Mouse (Mus musculus): ENCODE measurements at regions not wholly inside any gene's neighbourhood (a gene's known extent, or its start where the extent isn't known, plus 50 kb on each side); places are given as distances from the start of the nearest gene placed in this dataset.

DNA sequence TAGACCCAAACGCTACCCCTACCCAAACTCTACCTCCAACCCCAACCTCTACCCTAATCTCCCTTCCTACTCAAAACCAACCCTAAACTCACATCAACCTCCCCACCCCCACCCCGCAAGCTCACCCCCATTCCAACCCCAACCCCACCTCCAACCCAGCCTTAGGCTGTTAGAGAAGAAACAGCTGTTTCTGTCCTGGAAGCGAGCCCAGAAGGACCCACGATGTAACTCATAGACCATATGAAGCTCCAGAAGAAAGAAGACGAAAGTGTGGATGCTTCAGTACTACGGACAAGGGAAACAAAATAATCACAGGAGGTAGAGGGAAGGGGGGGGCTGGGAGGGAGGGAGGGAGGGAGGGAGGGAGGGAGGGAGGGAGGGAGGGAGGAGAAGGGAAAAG lies 58.4 kb downstream of the Sox11 start:
- DNase-seq (ENCODE audit: low spot score in 2 of 2): no peak

DNA sequence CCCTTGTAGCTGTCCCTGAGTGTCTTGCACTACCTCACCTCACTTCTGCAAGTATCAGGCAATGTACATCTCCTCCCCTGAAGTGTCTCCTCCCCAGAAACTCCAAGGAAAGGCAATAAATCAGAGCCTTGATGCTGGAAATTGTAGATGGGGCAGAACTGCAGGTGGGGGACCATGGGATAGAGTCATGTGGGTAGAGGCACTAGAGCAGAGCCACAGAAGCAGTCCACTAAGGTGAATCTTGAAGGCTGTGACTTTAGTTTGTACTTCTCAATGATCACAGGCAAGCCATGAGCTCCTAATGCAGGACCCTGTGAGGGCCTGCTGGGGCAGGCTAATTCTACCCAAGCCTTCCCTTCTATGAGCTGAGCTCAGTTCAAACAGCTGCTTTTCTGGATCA lies 80.4 kb downstream of the Sox11 start:
- DNase-seq (ENCODE audit: low spot score in 2 of 2): no peak

DNA sequence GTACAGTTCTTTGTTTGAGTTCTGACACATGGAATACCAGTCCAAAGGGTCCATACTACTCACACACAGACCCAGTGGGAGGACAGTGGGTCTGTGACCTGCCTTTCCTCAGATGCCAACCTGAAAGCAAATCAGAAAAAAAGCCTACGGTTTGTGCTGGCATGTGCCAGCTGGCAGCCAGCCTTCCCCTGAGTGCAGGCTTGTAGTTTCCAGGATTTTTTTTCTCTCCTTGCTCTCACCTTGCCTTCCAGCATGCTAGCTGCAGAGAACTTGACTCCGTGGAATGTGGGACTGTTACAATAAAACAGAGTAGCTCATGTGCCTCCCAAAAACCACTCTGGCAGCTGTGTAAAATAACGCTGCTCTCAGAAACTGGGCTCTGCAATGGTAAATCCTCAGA lies 88.2 kb downstream of the Sox11 start:
- DNase-seq (ENCODE audit: low spot score in 2 of 2): no peak

DNA sequence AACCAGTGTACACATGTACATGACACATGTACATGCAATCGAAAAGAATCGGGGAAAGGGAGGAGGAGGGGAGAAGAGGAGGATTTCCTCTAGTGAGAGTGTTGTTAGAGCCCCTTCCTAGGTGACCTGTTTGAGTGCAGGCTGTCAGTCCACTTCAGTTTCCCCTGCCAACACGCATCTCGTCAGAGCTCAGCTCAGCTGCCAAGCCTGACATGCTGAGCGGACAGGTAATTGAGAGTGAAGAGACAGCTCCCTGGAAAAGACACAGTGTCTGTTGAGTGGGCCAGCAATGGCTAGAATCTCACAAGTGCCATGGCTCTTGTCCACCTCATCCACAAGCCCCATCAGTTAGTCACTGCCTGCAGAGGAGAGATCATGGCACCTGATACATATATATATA lies 90.9 kb downstream of the Sox11 start:
- DNase-seq (ENCODE audit: low spot score in 2 of 2): no peak

DNA sequence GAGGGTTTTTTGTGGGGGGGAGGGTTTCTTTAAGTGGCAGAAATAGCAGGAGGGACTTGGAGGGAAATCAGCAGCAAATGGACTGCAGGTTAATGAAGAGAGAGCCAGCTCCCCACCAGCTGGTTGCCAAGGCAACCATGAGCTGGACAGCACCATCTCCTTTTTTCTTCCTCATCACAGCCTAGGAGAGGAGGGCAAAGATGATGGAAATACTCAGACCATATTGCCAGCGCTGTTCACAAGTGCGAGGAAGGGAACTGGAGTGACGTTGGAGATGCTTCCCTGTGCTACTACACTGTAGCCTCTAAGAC lies 93.9 kb downstream of the Sox11 start:
- no peak for DNase-seq (ENCODE audit: low spot score in 2 of 2)

DNA sequence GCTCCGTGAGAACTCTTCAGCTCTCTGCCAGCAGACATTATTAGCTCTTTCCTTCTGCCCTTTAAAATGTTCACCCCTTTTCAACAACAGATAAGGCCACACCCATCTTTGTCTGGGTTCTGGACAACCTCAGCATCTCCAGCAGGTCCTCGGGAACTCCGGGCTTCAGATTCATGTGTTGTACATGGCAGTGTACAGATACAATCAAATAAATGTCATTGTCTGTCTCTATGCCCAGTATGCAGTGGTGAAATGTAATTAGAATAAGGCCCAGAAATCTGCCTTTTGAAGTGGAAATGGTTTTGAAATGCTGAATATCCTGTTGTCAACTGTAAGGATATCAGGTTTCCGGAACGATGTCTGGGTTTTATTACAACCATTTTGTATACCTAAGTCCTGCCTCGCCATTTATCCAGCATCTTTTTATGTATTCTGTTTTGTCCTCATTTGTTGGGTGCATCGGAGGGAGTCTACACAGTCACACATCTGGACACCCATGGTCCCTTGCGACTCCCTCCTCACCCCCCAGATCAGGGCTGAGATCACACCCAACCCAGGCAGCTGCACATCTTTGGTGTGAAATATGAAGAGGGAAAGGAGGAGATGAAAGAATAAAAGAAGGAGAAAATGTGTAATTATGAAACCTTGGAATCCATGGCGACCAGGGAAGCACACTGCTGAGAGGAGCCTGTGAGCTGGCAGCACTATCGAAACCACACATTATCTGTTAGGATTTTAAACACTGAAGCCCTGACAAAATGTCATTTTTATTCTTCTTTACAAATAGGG lies 94.4 kb downstream of the Sox11 start:
- no peak for DNase-seq (ENCODE audit: low spot score in 2 of 2)

DNA sequence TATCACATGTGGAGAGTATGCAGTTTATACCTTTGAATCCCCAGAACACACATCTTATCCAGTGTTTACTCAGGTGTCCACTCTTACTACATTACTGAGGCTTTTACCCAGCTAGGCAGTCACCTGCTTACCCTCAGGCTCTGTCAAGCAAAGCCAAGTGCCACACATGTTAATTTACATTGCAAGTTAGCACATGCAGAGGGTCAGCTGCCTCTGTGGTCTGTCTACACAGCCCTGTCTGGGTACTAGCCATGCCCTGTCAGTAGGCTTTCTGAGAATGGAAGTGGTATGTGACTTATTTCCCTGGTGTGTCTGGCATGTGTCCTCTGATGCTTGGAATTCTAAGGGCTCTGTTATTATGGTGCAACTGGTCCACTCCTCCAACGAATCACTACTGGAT lies 106.6 kb downstream of the Sox11 start:
- DNase-seq (ENCODE audit: low spot score in 2 of 2): no peak

DNA sequence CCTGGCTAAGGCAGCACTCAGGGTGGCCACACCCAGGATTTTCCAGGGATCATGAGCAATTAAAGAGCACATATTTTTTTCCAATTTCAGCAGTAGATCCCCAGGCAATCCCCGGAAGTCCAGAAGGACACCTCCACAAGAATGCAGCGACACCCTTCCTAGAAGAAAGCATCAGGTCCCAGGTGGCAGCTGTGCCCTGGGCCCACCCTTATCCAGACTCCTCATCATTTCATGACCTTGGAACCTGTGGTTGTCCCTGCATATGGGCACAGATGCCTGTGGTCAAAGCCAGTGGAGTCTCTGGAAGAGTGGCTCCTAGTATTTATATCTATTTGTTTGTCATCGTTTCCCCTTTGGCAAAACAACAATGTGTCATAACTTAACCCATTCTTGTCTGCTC lies 120.8 kb downstream of the Sox11 start:
- no peak for DNase-seq (ENCODE audit: low spot score in 2 of 2)

DNA sequence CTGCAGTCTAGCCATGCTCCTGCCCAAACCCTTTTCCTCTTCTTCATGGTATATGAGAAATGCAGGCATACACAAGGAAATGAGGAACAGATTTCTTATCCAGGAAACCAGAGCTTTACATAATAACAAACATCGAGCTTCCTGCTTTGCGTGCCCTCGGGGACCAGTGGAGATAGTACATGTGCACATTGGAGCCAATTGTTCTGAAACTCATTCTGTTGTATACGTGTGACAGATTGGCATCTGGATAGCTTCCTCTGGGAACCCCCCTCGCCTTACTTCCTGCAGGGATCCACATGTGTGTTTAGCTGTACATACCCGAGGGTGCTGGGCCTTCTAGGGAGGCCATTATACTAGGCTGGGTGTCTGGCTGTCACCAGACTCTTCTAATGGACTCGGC lies 141.2 kb downstream of the Sox11 start:
- no peak for DNase-seq (ENCODE audit: low spot score in 2 of 2)

DNA sequence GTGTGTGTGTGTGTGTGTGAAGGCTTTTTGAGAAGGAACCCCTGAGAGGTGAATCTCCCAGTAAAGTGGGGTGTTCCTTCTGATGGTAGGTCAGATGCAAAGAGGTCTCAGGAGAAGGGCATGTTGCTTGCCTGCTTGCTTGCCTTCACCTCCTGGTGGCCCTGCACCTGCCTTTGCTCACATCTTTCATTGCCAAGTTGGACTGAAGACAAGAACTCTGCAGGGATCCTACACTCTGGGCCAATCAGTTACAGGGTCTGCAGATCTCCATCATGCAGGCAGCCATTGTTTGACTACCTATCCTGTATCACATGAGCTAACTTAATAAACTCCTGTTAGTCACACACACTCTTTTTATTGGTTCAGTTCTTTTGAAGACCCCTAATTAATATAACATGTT lies 148.4 kb downstream of the Sox11 start:
- no peak for DNase-seq (ENCODE audit: low spot score in 2 of 2)

DNA sequence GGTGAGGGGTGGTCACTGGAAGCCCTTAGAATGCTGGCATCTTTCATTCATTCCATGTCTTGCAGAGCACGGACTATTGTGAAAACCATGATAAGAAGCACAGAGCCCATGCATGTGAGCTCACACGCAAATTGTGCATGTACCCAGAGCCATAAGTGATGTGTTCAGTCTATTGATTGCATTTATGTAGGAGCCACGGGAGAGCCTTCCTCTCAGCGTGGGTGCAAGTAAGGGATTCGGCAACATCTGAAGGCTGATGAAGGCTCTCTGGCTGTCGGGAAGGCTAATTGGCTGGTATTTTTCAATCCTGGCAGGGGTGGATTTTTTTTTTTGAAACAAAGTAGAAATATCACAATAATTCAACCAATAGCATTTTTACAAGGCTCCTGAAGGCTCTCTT lies 150.5 kb downstream of the Sox11 start:
- no peak for DNase-seq (ENCODE audit: low spot score in 2 of 2)

DNA sequence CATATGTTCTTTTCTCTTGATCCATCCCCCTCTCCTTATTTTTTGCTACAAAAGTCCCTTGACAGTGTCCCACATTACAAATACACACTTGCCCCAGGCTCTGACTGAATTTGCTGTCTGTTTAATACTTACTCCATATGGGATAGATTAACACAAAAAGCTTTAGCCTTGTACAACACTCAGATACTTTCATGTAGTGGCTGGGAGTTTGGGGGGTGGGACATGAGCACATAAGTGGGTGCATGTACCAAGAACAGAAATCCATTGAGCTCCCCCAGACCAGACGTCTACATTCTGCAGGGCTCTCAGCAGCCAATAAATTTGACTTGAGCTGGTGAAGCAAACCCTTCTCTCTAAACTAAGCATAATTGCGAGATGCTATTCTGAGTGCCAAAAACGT lies 154.9 kb downstream of the Sox11 start:
- DNase-seq (ENCODE audit: low spot score in 2 of 2): no peak

DNA sequence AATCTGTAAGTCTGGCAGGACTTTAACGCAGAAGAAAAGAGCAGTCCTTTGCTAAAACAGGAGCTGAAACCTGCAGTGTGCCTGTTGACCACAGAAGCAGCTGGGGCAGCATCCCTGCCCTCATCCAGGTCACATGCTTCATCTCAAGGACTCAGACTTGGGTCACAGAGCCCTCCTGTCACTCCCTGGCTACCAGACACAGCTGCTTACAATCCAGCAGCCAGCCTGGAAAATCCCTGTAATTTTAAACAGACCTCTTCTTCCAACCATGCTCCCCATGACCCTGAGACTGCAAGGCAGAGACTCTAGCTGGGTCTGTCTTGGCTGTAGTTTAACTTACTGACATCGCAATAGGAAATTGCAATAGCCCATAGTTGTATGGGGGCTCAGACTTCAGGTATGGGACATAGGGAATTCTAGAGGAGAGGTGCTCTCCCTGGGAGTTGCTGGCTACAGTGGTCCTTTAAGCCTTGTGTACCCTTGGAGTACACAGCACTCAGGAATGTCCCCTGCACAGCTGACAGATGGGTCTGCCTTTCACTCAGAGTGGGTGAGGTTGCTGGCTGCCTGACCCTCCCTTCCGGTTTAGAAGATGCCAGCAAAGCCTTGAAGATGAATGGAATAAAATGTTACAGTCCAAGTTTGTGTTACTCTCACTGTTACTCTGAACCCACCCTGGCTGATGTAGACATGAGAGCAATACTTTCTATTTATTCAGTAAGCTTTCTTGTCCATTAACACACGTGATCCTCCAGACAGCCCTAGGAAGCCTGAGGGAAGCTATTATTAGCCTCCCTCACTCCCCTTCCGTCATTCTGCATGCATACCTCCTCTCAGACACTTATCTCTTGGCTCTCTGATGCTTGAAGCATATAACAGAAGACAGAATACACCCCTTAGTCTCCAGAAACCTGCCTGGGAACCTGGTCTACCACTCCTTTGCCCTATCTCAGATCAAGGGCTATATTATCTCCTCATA lies 159.7 kb downstream of the Sox11 start:
- DNase-seq (ENCODE audit: low spot score in 2 of 2): no peak

DNA sequence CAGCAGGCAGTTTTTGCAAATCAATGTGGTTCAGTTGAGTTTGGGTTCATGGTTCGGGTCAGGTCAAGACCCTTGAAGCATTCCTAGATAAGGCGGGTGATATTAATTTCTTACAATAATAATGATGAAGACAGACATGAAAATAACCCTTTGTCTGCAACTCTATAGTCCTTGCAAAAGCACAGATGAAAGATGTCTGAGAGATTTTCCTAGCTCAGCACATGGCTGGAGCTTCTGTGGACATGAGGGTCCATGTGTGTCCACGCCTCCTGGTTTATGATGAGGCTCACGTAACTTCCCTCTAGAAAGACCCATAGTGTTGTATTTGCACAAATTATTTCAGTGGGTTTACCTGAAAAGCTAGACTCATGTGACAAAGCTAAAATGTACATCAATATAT lies 168.8 kb downstream of the Sox11 start:
- DNase-seq (ENCODE audit: low spot score in 2 of 2): no peak

DNA sequence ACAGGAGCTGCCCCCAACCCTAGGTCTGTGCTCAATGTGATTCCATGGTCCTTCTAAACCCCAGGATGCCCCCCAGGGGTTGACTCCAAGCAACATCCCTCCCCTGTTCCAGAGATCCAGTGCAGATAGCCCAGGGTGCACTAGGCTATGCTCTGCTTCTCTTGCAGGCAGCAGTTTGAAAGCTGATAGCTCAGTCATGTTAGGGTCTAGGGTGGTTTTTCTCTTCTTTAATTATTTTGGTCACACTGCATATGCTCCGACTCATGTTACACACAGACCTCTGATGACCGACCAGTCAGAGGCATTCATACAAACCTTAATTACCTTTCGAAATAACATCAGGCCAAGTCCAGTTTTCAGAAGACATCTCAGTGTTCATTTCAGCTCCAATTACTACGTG lies 169.2 kb downstream of the Sox11 start:
- no peak for DNase-seq (ENCODE audit: low spot score in 2 of 2)

DNA sequence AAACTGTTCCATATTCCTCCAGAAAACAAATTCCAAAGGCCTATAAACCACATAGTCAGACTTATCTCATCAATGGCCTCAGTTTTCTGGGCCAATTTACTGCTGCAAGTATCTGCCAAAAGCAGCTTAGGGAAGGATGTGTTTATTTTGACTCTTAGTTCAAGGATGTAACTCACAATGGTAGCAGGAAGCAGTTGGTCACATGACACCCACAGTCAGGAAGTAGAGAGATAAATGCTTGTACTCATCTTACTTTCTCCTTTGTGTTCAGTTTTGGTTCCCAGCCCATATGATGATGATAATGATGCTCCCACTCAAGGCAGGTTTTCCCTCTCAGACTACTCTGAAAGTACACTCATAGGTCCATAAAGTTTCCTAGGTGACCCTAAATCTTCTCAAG lies 170.8 kb downstream of the Sox11 start:
- DNase-seq (ENCODE audit: low spot score in 2 of 2): no peak

DNA sequence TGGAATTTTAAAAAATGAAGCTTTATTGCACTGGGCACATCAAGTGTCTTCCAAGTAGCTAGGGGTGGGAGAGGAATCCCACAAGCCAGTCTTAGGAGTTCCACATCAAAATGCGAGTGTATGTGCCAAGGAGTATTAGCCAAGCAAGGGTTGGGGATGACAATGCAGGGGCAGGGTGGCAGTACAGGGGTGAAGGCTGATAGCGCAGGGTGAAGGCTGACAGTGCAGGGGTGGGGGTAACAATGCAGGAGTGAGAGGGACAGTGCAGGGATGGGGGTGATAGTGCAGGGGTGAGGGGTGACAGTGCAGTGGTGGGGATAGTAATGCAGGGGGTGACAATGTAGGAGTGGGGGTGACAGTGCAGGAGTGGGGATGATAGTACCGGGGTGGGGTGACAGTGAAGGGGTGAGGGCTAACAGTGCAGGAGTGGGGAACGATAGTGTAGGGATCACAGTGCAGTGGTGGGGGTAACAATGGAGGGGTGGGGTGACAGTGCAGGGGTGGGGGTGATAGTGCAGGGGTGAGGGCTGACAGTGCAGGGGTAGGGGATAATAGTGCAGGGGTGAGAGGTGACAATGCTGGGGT lies 177.4 kb downstream of the Sox11 start:
- no peak for DNase-seq (ENCODE audit: low spot score in 2 of 2)

DNA sequence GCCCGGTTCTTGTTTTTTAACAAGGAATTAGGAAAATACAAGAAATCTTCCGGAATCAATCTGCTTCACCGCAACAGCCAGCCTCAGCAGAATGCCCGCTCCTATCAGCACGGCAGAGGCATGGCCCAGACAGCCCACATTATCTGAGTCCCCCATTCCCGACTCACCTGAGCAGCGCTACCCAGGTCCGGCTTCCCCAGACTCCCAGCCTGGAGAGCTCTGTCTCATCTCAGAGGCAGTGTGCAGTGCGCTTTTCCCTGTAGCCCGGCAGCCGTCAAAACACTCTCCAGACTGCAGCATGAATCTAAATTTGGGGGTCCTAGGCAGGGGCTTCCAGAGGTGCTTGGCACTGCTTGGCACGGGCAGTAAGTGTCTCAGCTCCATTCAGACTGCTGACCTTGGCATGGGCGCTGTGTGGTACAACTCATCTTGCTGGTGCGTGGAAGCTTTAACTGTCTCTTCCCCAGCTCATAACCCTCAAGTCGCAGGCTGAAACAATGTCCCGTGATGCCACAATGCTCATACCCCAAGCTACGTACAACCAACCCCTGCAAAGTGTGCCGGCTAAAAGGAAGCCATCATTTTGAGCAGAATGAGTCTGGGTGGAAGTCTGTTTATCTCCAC lies 182.2 kb downstream of the Sox11 start:
- DNase-seq (ENCODE audit: low spot score in 2 of 2): no peak

DNA sequence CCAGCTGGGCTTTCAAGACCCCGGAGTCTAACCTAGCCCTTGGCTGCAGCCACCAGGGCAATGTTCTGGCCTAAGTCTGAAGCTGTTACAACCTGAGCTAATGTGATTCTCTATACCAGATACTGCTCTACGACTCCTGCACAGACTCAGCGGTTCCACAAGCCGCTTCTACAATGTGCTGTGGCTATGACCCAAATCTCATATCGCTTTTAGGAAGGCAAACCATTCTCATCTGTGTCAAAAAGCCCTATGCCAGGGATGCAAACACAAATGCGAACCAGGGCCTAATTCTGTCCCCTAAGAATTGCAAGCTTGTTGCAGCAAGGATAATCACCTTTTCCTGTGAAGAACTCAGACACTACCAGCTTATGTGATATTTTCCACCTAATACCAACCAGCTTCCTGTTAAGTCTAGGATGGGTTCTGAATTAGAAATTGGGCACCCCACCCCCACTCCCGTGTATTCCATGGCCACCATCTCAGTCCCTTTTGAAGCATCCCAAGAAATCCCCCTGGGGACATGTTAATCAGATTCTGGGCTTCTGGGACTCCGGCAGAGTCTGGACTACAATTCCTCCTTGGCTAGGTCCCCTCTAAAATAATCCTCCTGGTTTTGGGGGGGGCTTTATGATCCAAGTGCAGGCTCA lies 182.8 kb downstream of the Sox11 start:
- no peak for DNase-seq (ENCODE audit: low spot score in 2 of 2)

DNA sequence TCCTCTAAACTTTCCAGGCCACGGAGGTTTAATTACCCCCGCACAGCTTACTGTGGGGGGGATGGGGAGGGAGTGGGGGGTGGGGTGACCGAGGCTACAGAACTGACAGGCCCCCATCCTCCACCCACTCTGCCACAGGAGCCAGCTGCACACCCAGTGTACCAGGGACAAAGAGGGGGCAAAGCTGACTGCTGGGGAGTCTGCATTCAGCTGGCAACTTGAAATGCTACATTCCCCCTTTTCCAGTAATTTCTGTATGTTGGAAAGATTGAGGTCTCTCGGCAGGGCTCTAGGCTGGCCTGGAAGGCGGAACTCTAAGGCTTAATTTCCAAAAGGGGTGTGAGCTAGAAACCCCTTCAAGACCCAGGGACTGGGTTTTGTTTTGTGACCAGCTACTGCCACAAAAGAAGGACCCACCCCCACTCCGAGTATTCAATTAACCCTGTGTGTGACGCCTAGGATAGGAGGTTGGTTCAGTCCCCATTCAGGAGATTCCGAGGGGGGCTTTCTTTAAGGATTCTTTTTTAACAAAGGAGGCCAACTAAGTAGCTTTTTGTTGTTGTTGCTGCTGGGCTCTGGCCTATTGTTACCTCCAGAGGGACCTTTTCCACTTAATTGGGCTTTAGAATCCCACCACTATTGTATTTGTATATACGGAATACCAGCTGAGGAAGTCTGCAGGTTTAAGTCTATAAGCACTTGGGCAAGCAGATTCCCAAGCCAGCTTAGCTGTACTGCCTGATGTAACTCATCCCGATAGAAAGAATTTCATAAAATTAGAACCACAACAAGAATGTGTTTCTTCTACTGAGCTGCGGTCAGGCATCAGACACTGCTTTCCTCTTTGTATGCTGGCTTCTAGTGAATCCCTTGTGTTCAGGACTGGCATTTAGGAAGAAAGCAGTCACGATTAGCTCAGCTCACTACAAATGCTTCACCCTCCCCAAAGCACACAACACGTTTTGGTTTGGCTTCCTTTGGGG lies 191.2 kb downstream of the Sox11 start:
- no peak for DNase-seq (ENCODE audit: low spot score in 2 of 2)

DNA sequence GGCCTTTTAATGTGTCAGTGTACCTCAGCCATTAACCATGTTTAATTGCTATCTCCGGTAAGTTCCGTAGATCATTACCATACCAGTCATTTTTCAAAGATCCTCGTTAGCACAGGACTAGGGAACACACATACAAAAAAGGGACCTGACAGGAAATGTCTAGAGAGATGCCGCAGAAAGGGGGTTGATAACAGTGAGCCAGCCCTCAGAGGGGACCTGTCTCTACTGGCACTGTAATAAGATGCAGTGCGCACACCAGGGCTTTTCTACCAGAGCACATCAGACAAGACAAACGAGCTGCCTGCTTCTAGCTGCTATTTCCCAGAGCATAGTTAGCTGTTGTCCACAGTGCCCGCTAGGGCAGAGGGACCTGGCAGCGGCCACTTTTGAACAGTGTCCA lies 199.1 kb downstream of the Sox11 start:
- DNase-seq (ENCODE audit: low spot score in 2 of 2): no peak

Measured in urinary bladder, postnatal 36 days (tissue).